Mouse (Mus musculus) CH12.LX (cell line): ENCODE data around the gene Dusp16.

Source experiments
- CTCF ChIP-seq, 2 experiments: IDR thresholded peaks in 1 of 2; conservative IDR thresholded peaks in 1 of 2; 2 replicates each; pipeline ENCODE4 v1.5.1; 2011 to 2012; ENCODE audit warnings: low read depth in 2 of 2, low read length in 2 of 2, improper control_type of control experiment in 1 of 2, inconsistent platforms in 1 of 2, mild to moderate bottlenecking in 1 of 2, moderate library complexity in 1 of 2
- EP300 ChIP-seq: IDR thresholded peaks from 2 replicates; pipeline ENCODE4 v1.6.1; 2011; ENCODE audit warnings: low read length, improper control_type of control experiment
- HCFC1 ChIP-seq: IDR thresholded peaks from 2 replicates; pipeline ENCODE4 v1.6.1; 2012; ENCODE audit warnings: low read depth, mild to moderate bottlenecking, inconsistent platforms, low read length, improper control_type of control experiment
- MEF2A ChIP-seq: IDR thresholded peaks from 2 replicates; pipeline ENCODE4 v1.6.1; 2014; ENCODE audit warnings: low read depth, mild to moderate bottlenecking, inconsistent platforms, low read length, improper control_type of control experiment, borderline replicate concordance
- NRF1 ChIP-seq: IDR thresholded peaks from 2 replicates; pipeline ENCODE4 v1.6.1; 2014; ENCODE audit warnings: low read depth, mild to moderate bottlenecking, inconsistent platforms, low read length, improper control_type of control experiment, moderate library complexity
- POLR2A ChIP-seq: IDR thresholded peaks from 2 replicates; pipeline ENCODE4 v1.6.1; 2011; ENCODE audit warnings: low read depth, mild to moderate bottlenecking, improper control_type of control experiment, low read length
- USF1 ChIP-seq: IDR thresholded peaks from 2 replicates; pipeline ENCODE4 v1.6.1; 2014; ENCODE audit warnings: low read depth, mild to moderate bottlenecking, inconsistent platforms, low read length, improper control_type of control experiment
- ZC3H11A ChIP-seq: IDR thresholded peaks from 2 replicates; pipeline ENCODE4 v1.6.1; 2012; ENCODE audit warnings: low read depth, mild to moderate bottlenecking, inconsistent platforms, low read length, improper control_type of control experiment

DNA sequence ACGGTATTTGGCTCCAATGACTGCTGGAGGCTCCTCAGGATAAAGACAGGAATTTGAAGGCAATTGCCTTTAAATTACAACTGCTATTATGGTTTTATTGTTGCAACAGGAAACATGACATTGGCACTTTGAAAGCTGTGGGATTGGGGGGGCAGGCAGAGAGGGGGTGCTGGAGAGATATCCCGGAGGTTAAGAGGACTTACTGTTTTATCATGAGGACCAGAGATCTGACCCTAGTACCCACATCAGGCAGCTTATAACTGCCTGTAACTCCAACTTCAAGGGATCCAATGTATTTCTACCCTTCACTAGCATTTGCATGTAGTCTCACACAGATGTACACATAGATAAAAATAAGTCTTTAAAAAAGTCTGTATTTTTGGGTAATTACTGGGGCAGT lies 123.9 kb downstream of the Dusp16 start:
- no peak for TF ChIP-seq EP300
- TF ChIP-seq POLR2A, result no peak
- no peak for TF ChIP-seq CTCF (conservative IDR thresholded peaks at IDR 0.05 in 1 of 2, IDR thresholded peaks at IDR 0.05 in 1 of 2; ENCODE audit: low read depth in 2 of 2, low read length in 2 of 2)
- no peak for TF ChIP-seq NRF1
- no peak for TF ChIP-seq HCFC1
- TF ChIP-seq ZC3H11A, result no peak
- TF ChIP-seq USF1, result no peak
- TF ChIP-seq MEF2A, result no peak
